Mouse (Mus musculus): Measurements from ENCODE around the gene Cers2. TPM values are rescaled to one million over a fixed set of nuclear protein-coding genes. Genes with fewer than 3 reads are reported as not detected.
A peak's percentile ranks its signal among the peaks of the same experiment; 100 is the strongest.

The Cers2 gene
- polyA plus RNA-seq, 1 experiment from 2014 or later = 154 TPM

DNA sequence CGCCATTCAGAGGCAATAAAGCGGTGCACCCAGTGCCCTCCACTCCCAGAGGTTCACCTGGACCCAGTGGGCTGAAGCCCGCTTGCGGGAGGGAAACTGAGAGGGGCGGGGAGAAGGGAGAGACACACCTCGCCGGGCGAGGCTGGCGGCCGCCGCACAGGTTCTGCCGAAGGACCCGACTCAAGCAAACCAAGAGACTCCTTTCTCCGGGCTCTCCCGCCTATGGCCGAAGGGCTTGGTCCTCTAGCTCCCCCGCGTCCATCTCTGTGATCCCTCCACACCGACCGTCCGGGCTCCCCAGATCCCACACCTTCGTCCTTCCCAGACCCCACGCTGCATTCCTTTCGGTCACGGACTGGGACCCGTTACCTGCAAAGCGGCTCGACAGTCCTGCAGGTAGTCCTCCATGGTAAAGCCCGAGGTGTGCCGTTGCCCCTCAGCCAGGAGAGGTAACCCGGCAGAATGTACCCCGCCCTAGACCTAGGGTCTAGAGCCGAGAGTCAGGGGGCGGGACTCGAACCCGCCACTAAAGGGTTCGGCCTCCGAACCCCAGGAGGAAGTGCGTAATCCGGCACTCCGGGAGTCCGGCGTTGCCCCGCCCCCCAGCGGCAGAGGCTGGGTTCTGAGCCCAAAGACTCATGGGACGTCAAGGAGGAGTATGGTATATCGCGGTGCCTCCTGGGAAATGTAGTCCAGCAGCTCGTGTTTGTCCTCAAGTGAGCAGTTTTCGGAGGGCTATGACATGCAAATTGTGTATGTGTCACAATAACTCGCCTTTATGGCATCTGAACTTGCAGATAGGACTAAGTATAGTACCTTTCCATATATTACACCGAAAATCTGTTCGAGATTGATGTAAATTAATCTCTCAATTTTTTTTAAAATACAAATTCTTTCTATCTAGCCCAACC, 33.1 kb upstream of the Cers2 start, which contains the start of the genes Mindy1 and Prune1:
Mindy1 (plus strand) TSS at position 130 of the 911 bp plus-strand sequence.
Prune1 (minus strand) TSS at position 861 of the 911 bp plus-strand sequence.
- no peaks in the 10 kb centered on the region for H3K9me3 ChIP-seq
- H3K27me3 ChIP-seq = no peaks in the 10 kb centered on the region
- H3K36me3 ChIP-seq = no peaks in the 10 kb centered on the region
- H3K4me1 ChIP-seq = peaks cover 24% of the 10 kb centered on the region
- H3K9ac ChIP-seq = peak within 1 kb of the TSS; percentile 85
- peak within 1 kb of the TSS; percentile 64 for H3K4me3 ChIP-seq
- peak within 1 kb of the TSS; percentile 94 for H3K27ac ChIP-seq
- H3K4me2 ChIP-seq = peak within 1 kb of the TSS; percentile 74
- ATAC-seq (ENCODE audit: insufficient number of reproducible peaks, low FRiP score, low TSS enrichment, low read depth) = peak; percentile 90
- under 1% methylated on average over 53 of the region's 53 CpGs for WGBS

DNA sequence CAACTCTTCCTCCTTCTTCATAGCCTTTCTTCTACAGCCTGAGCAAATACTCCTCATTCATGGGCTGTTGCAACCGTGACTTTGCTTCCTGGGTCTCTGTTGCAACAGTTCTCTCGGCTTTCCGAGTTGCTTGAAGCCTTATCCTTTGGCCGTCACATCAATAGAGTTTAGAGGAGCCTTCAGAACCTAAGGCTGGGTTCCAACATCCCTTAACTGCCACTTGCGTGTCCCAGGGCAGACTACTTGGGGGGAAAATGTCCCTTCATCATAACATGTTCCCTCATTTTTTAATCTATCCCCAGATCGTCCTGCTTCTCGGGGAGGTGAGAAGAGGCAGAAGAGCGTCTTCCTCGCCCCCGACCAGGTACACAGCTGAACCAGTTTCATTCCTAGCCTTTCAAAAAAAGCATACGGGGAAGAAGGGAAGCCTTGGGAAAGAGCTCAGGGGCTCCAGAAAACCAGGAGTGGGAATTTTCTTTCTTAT, 32.2 kb upstream of the Cers2 start:
- Histone ChIP-seq H3K4me2 (peak overlapping the region; percentile 74), H3K9me3 (no peaks in the 10 kb centered on the region), H3K4me3 (peak overlapping the region; percentile 64), H3K36me3 (peaks cover under 1% of the 10 kb centered on the region), H3K27me3 (no peaks in the 10 kb centered on the region), H3K4me1 (peaks cover 24% of the 10 kb centered on the region), H3K27ac (peak overlapping the region; percentile 94), H3K9ac (peak overlapping the region; percentile 85)
- under 1% methylated on average over 11 of the region's 11 CpGs for WGBS
- ATAC-seq (ENCODE audit: insufficient number of reproducible peaks, low FRiP score, low TSS enrichment, low read depth) = no peak

DNA sequence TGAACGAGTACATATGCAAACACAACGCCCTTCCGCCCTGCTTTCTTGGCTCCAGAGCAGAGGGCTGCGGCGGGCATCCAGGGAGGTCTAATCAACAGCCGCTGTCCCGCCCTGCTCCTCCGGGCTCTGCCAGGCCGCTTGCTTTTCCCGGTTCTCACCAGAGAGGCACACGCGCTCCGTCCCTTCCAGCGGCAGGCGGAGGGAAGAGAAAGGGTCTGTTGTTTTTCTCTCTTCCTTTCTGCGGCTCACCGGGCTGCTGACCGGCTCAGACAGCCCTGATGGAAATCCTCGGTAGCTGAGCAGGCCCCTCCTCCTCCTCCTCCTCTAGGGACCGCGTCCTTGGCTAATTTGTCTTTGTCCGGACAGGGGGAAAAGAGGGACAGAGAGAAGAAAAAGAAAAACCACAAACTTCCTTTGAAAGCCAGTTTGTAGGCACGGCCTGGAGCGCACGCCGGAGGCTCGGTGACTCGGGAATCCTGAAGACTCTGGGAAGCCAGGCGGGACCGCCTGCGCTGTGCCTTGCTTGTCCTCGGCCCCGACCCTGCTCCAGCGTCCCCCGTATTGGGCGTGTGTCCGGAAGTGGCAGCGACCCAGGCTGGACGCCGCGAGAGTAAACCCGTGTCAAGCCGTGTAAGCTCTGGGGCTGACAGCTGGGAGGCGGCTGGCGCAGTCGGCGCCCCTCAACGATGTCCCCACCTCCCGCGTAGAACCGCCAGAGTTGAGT, 31.6 kb upstream of the Cers2 start:
- peaks cover 24% of the 10 kb centered on the region for H3K4me1 ChIP-seq
- ATAC-seq (ENCODE audit: insufficient number of reproducible peaks, low FRiP score, low TSS enrichment, low read depth) = peak; percentile 68

GRCm38 (mm10) chr3:95283589-95283941, 31.0 kb upstream of the Cers2 start:
- Histone ChIP-seq H3K27ac (peak overlapping the region; percentile 94), H3K9me3 (no peaks in the 10 kb centered on the region), H3K9ac (peak overlapping the region; percentile 85), H3K36me3 (peaks cover 12% of the 10 kb centered on the region), H3K4me2 (peak overlapping the region; percentile 74), H3K27me3 (no peaks in the 10 kb centered on the region), H3K4me3 (peak overlapping the region; percentile 64), H3K4me1 (peaks cover 24% of the 10 kb centered on the region)
- WGBS = 0% methylated on average over 7 of the region's 7 CpGs
- no peak for ATAC-seq (ENCODE audit: insufficient number of reproducible peaks, low FRiP score, low TSS enrichment, low read depth)

More for the DNA sequence above, 31.6 kb upstream of the Cers2 start:
- no peaks in the 10 kb centered on the region for H3K27me3 ChIP-seq
- peaks cover 7% of the 10 kb centered on the region for H3K36me3 ChIP-seq
- H3K4me3 ChIP-seq = peak overlapping the region; percentile 64
- whole genome bisulfite sequencing = under 1% methylated on average over 48 of the region's 51 CpGs
- peak overlapping the region; percentile 85 for H3K9ac ChIP-seq
- peak overlapping the region; percentile 74 for H3K4me2 ChIP-seq
- peak overlapping the region; percentile 94 for H3K27ac ChIP-seq
- no peaks in the 10 kb centered on the region for H3K9me3 ChIP-seq

- Histone ChIP-seq H3K9me3 (no peaks in the 10 kb centered on the region), H3K36me3 (peaks cover 17% of the 10 kb centered on the region), H3K4me3 (peak overlapping the region; percentile 64), H3K27ac (peak overlapping the region; percentile 94; the same call in 1 of the 2 replicates), H3K4me2 (peak overlapping the region; percentile 74), H3K9ac (peak overlapping the region; percentile 85; the same call in 1 of the 2 replicates), H3K4me1 (peaks cover 24% of the 10 kb centered on the region), H3K27me3 (no peaks in the 10 kb centered on the region)
- ATAC-seq (ENCODE audit: insufficient number of reproducible peaks, low FRiP score, low TSS enrichment, low read depth) = no peak
- WGBS = 13% methylated on average over 1 of the region's 1 CpGs
Measured at GRCm38 (mm10) chr3:95284062-95284461, 30.5 kb upstream of the Cers2 start.

GRCm38 (mm10) chr3:95284501-95285281, 29.9 kb upstream of the Cers2 start:
- Histone ChIP-seq H3K27ac (peak overlapping the region; percentile 11; the same call in 1 of the 2 replicates), H3K4me1 (peaks cover 23% of the 10 kb centered on the region), H3K4me3 (peak overlapping the region; percentile 64), H3K9me3 (no peaks in the 10 kb centered on the region), H3K27me3 (no peaks in the 10 kb centered on the region), H3K9ac (no peak overlapping the region), H3K4me2 (peak overlapping the region; percentile 74), H3K36me3 (peaks cover 21% of the 10 kb centered on the region)
- whole genome bisulfite sequencing = 77% methylated on average over 12 of the region's 12 CpGs
- ATAC-seq (ENCODE audit: insufficient number of reproducible peaks, low FRiP score, low TSS enrichment, low read depth) = no peak

GRCm38 (mm10) chr3:95285390-95285789, 29.2 kb upstream of the Cers2 start:
- 89% methylated on average over 5 of the region's 5 CpGs for WGBS
- Histone ChIP-seq H3K27me3 (no peaks in the 10 kb centered on the region), H3K27ac (no peak overlapping the region), H3K9me3 (no peaks in the 10 kb centered on the region), H3K36me3 (peaks cover 28% of the 10 kb centered on the region), H3K4me3 (no peak overlapping the region), H3K4me2 (no peak overlapping the region), H3K9ac (no peak overlapping the region), H3K4me1 (peaks cover 21% of the 10 kb centered on the region)
- no peak for ATAC-seq (ENCODE audit: insufficient number of reproducible peaks, low FRiP score, low TSS enrichment, low read depth)

- Histone ChIP-seq H3K4me1 (peaks cover 17% of the 10 kb centered on the region), H3K27me3 (no peaks in the 10 kb centered on the region), H3K4me2 (no peak overlapping the region), H3K27ac (no peak overlapping the region), H3K36me3 (peaks cover 34% of the 10 kb centered on the region), H3K9ac (no peak overlapping the region), H3K4me3 (no peak overlapping the region), H3K9me3 (no peaks in the 10 kb centered on the region)
- 55% methylated on average over 5 of the region's 5 CpGs for WGBS
- no peak for ATAC-seq (ENCODE audit: insufficient number of reproducible peaks, low FRiP score, low TSS enrichment, low read depth)
Measured at GRCm38 (mm10) chr3:95286011-95286410, 28.6 kb upstream of the Cers2 start.

DNA sequence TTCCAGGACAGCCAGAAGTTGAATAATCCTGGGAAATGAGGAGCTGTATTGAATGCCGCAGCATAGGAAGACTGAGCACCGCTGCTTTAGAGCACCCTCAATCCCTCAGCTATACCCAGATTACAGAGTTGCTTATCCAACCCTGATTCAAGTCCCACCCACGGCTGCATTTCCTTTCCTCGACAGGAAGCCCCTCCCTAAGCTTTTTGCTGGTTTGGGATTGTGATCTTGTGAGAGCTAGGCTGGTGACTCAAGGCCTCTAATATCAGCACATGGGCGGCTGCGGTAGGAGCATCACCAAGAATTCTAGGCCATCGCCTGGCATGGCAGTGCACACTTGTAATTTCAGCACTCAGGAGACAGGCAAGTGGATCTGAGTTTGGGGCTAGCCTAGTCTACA, 28.1 kb upstream of the Cers2 start:
- no peaks in the 10 kb centered on the region for H3K27me3 ChIP-seq
- H3K4me3 ChIP-seq = no peak overlapping the region
- no peak for ATAC-seq (ENCODE audit: insufficient number of reproducible peaks, low FRiP score, low TSS enrichment, low read depth)
- H3K4me1 ChIP-seq = peaks cover 17% of the 10 kb centered on the region
- no peak overlapping the region for H3K27ac ChIP-seq
- H3K36me3 ChIP-seq = peaks cover 39% of the 10 kb centered on the region
- no peaks in the 10 kb centered on the region for H3K9me3 ChIP-seq
- WGBS = 85% methylated on average over 7 of the region's 7 CpGs
- no peak overlapping the region for H3K9ac ChIP-seq
- H3K4me2 ChIP-seq = no peak overlapping the region

- WGBS = 92% methylated on average over 3 of the region's 3 CpGs
- ATAC-seq (ENCODE audit: insufficient number of reproducible peaks, low FRiP score, low TSS enrichment, low read depth) = no peak
- Histone ChIP-seq H3K4me3 (no peak overlapping the region), H3K9ac (no peak overlapping the region), H3K4me2 (no peak overlapping the region), H3K27me3 (no peaks in the 10 kb centered on the region), H3K4me1 (peaks cover 14% of the 10 kb centered on the region), H3K9me3 (no peaks in the 10 kb centered on the region), H3K27ac (no peak overlapping the region), H3K36me3 (peaks cover 50% of the 10 kb centered on the region)
Measured at GRCm38 (mm10) chr3:95287541-95287940, 27.1 kb upstream of the Cers2 start.

DNA sequence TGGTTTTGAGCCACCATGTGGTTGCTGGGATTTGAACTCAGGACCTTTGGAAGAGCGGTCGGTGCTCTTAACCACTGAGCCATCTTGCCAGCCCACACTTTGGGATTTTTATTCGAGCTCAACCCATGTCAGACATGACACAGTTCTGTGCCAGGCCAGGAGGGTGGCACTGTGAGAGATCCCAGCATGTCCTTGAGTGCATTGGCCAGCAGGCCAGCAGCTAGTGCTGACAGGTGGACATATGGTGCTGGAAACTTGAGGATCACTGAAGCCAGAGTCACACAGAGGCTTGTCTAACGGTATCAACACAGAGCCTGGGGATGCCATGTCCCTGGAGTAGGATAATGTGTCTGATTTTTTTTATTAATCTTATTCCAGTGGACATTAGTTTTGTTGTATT, 25.2 kb upstream of the Cers2 start:
- Histone ChIP-seq H3K4me2 (no peak overlapping the region), H3K27me3 (no peaks in the 10 kb centered on the region), H3K9ac (no peak overlapping the region), H3K9me3 (no peaks in the 10 kb centered on the region), H3K4me3 (no peak overlapping the region), H3K4me1 (peaks cover 6% of the 10 kb centered on the region), H3K27ac (no peak overlapping the region), H3K36me3 (peaks cover 67% of the 10 kb centered on the region)
- ATAC-seq (ENCODE audit: insufficient number of reproducible peaks, low FRiP score, low TSS enrichment, low read depth) = no peak
- WGBS = 93% methylated on average over 4 of the region's 4 CpGs

Measured in limb, embryonic 15.5 days (tissue).